Mouse (Mus musculus) macrophage (primary cell): ENCODE measurements around the gene Plekha5. TPM values are rescaled to one million over a fixed set of nuclear protein-coding genes. Genes with fewer than 3 reads are reported as not detected.

Source experiments
- H3K27ac ChIP-seq: fragments of 350-480 bp; formaldehyde crosslinking; 2 replicates; pipeline ENCODE4 v1.9.0; 2021
- H3K36me3 ChIP-seq: fragments of 350-480 bp; formaldehyde crosslinking; 2 replicates; pipeline ENCODE4 v1.9.0; 2021; ENCODE audit errors: inconsistent target
- H3K4me3 ChIP-seq: fragments of 350-480 bp; formaldehyde crosslinking; 2 replicates; pipeline ENCODE4 v1.9.0; 2021; ENCODE audit errors: inconsistent target
- H3K79me2 ChIP-seq: fragments of 350-480 bp; formaldehyde crosslinking; 2 replicates; pipeline ENCODE4 v1.9.0; 2021; ENCODE audit errors: inconsistent target
- WGBS: methylation state at CpG from one replicate; pipeline ENCODE4 v1.1.7; 2026; ENCODE audit warnings: inconsistent platforms; ENCODE audit not compliant: missing documents; 5-methylcytosine and 5-hydroxymethylcytosine counted together
- polyA plus RNA-seq: library from polyadenylated mRNA; stranded (reverse); fragments of 250-400 nt; gene quantifications from 3 replicates; pipeline ENCODE4 v1.2.4, GENCODE M21; 2018; ENCODE audit warnings: inconsistent platforms

The Plekha5 gene
- polyA plus RNA-seq, 1 experiment from 2014 or later = 3.2 TPM

DNA sequence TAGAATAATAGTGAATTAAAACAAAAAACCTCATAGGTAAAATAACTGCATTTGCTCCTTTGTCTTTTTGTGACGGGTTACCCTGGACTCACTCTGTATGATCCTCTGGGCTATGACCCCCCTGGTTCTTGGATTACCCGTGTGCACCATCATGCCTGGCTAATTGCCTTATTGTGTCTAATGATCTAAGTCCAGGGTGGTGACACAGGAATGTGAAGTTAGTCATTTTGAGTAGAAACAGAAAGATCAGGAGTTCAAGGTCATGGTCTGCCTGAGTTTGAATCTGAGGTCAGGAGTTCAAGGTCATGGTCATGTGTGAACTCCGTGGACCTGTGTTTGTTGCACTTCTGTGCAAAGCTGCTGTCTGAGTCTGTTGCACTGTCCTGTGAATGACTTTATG, 181.9 kb downstream of the Plekha5 start:
- H3K36me3 ChIP-seq = no peaks in the 10 kb centered on the region
- WGBS = 96% methylated on average over 3 of the region's 3 CpGs

DNA sequence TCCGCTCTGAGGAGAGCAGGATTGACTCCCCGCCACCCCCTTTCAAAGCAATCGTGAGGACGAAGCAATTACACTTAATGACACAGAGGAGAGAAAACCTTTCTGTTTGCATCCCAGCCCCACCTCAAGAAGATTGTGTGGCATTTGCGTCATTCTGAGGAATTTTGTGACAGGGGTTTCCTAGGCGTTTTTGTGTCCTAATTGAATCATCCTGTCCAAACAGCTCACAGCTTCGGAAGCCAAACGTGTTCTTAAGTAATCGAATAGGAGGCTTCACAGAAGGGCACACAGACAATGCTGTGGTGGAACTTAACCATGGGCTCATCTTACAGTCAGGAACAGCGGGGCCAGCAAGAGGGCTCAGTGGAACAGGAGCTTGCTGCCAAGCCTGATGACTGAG, 182.7 kb downstream of the Plekha5 start:
- H3K79me2 ChIP-seq = no peaks in the 10 kb centered on the region
- H3K4me3 ChIP-seq = no peak overlapping the region
- WGBS = 95% methylated on average over 10 of the region's 10 CpGs
- no peaks in the 10 kb centered on the region for H3K36me3 ChIP-seq
- no peak overlapping the region for H3K27ac ChIP-seq

More for the DNA sequence above, 181.9 kb downstream of the Plekha5 start:
- no peak overlapping the region for H3K27ac ChIP-seq
- no peaks in the 10 kb centered on the region for H3K79me2 ChIP-seq
- H3K4me3 ChIP-seq = no peak overlapping the region

DNA sequence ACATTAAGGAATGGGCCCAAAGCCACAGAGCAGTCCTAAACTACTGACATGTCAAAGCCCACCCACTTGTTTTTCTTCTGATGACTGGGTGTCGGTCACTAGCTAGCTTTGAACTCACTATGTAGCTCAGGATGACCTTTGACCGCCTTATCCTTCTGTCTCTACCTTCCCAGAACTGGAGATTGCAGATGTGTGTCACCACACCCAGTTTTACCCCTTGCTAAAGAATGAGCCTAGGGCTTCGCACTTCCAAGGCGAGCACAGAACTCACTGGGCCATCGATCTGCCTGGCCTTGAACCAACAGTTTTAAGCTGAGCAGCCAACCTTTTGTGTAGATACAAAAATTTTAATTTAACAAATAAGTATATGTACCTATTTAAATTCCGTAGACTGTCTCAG, 184.8 kb downstream of the Plekha5 start:
- H3K4me3 ChIP-seq = no peak overlapping the region
- H3K36me3 ChIP-seq = no peaks in the 10 kb centered on the region
- 90% methylated on average over 6 of the region's 6 CpGs for WGBS
- no peaks in the 10 kb centered on the region for H3K79me2 ChIP-seq
- H3K27ac ChIP-seq = no peak overlapping the region

DNA sequence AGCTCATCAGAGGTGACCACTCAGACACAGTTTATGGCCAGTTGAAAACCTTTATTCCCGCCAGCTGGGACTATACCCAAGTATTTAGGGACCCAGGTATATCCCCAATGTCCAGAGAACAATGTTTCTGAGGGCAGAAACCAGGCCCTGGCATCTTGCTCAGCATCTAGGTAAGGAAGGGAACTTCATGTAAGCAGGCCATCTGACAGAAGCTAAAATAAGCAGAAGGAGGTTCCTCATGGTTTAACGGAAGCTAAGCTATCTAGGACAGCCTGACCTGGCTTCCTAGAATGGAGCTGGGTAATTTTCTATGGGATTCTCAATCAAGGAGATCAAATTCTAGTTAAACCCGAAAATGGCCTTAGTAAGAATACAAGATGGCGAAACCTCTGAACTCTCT, 185.7 kb downstream of the Plekha5 start:
- Histone ChIP-seq H3K36me3 (no peaks in the 10 kb centered on the region), H3K27ac (peak overlapping the region; percentile 21; the same call in 1 of the 2 replicates), H3K79me2 (no peaks in the 10 kb centered on the region), H3K4me3 (no peak overlapping the region)
- 64% methylated on average over 4 of the region's 4 CpGs for WGBS

DNA sequence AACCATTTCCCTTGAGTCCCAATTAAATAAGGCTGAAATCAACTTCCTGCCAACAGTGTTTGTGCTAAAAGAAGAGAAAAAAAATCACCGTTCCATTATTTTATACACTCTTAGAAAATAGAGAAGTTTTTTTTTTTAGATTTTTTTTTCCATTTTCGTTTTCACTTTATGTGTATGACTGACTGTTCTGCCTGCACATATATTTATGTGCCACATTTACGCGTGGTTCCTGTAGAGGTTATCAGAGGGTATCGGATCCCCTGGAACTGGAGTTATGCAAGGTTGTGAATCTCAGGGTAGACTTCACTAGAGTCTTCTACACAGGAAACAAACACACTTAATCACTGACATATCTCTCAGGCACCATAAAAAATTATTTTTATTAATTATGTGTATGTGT, 186.3 kb downstream of the Plekha5 start:
- H3K4me3 ChIP-seq = no peak overlapping the region
- 10% methylated on average over 4 of the region's 5 CpGs for WGBS
- no peaks in the 10 kb centered on the region for H3K79me2 ChIP-seq
- peak overlapping the region; percentile 21; the same call in 1 of the 2 replicates for H3K27ac ChIP-seq
- no peaks in the 10 kb centered on the region for H3K36me3 ChIP-seq

DNA sequence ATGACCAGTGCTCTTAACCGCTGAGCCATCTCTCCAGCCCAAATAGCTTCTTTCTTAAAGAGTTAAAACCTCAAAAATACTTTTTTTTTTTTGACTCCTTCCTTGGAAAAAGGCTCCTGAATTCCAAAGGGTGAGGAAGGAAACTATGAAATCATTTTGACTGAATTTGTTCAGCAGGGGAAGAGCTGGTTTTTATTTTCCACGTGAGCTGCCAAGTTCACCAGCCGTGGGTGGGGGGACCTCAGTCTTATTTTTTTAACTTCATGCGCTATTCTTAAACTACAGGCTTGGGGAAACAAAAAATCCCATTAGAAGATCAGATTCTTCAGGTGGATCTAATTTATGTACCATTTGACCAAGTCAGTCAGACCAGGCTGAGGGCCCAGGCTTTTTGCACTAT, 187.4 kb downstream of the Plekha5 start:
- no peak overlapping the region for H3K4me3 ChIP-seq
- no peaks in the 10 kb centered on the region for H3K79me2 ChIP-seq
- no peak overlapping the region for H3K27ac ChIP-seq
- no peaks in the 10 kb centered on the region for H3K36me3 ChIP-seq
- 82% methylated on average over 4 of the region's 4 CpGs for WGBS

DNA sequence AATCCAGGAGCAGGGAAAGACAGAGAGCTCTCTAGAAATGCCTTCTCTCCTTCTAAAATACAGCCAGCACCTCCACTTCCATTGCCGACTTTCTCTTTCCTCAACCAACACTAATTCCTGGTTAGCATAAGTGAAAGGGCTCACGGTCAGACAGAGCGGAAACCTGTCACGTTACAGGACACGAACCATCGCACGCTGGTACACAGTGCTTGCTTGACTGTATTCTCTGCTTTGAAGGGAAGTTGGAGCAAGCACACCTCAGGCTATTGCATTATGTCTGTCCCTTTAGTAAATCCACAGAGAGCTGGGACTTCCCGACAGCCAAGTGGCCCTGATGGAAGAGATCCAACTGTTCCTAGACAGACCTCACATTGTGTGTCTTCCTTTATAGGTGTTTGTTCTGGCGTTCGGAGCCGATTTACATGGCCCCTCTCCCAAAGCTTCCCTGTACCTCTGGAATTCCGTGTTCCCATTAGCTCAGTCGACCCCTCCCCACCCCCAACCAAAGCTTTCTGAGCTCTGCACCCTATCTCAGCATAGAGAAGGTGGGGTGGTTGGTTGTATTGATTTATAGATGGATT, 188.1 kb downstream of the Plekha5 start:
- 97% methylated on average over 13 of the region's 13 CpGs for WGBS
- no peak overlapping the region for H3K4me3 ChIP-seq
- H3K27ac ChIP-seq = no peak overlapping the region
- no peaks in the 10 kb centered on the region for H3K36me3 ChIP-seq
- no peaks in the 10 kb centered on the region for H3K79me2 ChIP-seq

DNA sequence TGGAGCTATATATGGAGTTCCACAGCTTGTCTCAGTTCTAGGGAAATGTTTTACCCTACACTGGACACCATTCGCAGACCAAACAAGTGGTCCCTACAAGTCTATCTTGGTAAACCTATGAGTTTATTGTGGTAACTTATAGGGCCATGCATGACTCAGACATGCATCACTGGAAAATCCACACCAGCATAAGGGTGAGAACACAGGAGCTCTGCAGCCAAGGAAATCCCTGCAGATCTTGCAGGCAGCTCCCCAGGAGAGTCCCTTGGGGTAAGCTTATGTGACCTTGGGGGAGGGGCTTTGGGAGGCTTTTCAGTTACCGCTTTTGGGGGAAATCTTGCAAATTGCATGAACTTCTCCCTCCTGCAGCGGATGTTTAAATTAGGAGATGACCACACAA, 190.0 kb downstream of the Plekha5 start:
- no peak overlapping the region for H3K4me3 ChIP-seq
- no peaks in the 10 kb centered on the region for H3K36me3 ChIP-seq
- 84% methylated on average over 3 of the region's 3 CpGs for WGBS
- no peak overlapping the region for H3K27ac ChIP-seq
- no peaks in the 10 kb centered on the region for H3K79me2 ChIP-seq

DNA sequence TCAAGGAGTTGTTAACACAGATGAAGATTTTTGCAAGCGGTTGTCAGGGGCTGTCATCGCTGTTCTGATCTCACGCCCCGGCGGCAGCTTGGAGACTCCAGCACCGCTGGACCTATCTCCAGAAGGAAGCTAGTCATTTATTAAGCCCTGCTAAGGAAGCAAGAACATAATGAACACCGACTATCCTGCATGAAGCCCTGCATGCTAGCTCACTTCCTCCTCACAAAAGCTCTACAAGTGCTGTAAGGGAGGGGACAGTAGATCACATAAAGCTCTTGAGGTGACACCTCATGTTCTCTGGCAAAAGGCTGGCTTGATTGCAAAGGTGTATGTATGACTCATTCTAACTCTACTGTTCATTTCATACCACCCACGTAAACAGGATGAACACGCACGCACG, 190.9 kb downstream of the Plekha5 start:
- no peaks in the 10 kb centered on the region for H3K79me2 ChIP-seq
- no peaks in the 10 kb centered on the region for H3K36me3 ChIP-seq
- H3K4me3 ChIP-seq = no peak overlapping the region
- WGBS = 56% methylated on average over 11 of the region's 11 CpGs
- H3K27ac ChIP-seq = no peak overlapping the region

DNA sequence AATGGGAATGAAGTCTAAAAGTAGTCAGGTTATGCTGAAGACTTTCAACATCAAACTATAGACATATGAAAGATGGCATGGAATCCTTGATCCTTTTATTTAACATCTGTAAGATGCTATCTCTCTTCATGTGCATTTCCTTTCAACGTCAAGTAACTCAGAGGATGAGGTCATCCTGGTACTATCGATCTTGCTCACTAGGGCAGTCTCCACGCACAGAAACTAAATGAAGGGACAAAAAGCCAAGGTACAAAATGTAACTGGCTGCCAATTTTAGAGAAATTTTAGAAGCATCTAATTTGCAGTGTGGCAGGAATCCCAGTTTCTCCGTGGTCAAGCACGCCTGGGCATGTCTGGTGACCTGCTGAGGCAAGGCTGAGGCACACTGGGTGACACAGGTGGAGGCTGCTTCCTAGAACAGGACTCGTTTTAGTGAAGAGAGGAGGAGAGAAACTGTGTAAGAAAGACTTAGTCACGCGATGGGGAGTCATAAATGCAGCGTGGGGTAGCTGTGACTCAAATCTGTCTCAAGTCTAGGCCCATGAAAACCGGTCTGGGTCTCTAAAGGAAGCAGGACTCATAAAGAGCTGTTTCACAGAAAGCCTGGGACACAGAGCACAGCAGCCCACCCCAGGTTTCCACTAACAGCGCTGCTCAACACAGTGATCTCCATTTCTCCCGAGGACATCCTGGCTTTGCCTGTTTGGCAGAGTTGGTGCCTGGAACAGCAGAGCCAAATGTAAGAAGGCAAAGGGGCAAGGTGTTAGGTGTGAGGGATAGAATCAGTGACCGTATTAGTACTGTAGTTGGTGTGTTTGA, 196.9 kb downstream of the Plekha5 start:
- no peak overlapping the region for H3K4me3 ChIP-seq
- no peak overlapping the region; the same call in 1 of the 2 replicates for H3K27ac ChIP-seq
- no peaks in the 10 kb centered on the region for H3K36me3 ChIP-seq
- WGBS = 77% methylated on average over 13 of the region's 13 CpGs
- peaks cover 16% of the 10 kb centered on the region for H3K79me2 ChIP-seq

DNA sequence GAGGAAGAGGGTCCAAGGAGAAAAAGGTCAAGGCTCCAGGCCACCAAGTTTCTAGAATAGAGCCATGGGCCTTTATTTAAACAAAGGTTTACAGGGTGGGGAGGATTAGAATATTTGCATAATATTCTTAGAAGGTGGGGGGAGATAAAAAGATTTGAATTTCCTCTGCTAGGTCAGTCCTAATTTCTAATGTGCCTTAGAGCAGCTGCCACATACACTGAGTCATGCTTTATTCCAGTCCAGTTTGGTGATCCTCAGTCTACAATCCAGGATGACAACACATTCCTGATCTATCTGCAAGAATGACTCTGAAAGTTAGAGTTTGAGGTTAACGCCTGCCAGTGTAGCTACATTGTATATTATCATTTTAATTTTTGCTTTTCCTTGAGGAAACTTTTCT, 197.8 kb downstream of the Plekha5 start:
- no peaks in the 10 kb centered on the region for H3K36me3 ChIP-seq
- no peak overlapping the region for H3K27ac ChIP-seq
- 100% methylated on average over 1 of the region's 1 CpGs for WGBS
- H3K79me2 ChIP-seq = peaks cover 25% of the 10 kb centered on the region
- no peak overlapping the region for H3K4me3 ChIP-seq

DNA sequence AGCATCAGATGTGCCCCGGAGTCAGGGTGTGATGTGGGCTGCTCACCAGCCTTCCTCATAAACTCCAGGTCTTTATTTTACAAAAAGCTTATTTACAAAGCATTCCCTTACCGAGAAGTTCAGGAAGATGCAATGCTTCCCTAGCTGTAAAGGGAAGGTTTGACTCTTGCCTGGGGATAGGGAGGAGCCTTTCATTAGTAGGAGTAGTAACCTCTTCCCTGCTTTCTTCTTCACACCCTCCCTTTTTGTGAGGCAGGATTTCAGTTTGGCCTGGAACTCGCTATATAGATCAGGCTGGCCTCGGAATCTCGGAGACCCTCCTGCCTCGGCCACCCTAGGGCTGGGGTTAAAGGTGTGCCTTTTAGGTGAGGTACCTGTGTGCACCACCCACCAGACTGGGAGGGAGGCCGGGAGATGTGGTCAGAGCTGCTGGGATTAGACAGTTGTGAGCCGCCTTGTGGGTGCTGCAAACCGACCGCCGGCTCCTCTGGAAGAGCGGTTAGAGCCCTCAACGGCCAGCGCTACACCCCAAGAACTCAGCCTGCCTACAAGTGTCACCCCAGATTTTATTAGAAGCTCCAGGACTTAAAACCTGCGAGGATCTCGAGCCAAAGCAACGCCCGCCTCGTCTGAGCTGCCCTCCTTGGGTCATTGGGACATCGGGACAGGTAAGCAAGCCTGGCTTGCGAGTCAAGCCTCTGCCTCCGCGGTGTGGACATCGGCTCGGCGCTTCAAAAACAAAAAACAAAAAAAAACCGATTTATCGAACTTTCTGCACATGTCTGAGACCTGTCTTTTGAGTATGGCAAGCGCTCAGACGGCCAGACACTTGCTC, 198.8 kb downstream of the Plekha5 start, which contains the start of gene Aebp2:
Gene Aebp2 (plus strand): TSS at position 273 of the 835 bp plus-strand sequence.
- Histone ChIP-seq H3K27ac (peak within 1 kb of the TSS; percentile 75), H3K79me2 (peaks cover 35% of the 10 kb centered on the region), H3K4me3 (peak within 1 kb of the TSS; percentile 11), H3K36me3 (no peaks in the 10 kb centered on the region)
- WGBS = 46% methylated on average over 30 of the region's 30 CpGs

DNA sequence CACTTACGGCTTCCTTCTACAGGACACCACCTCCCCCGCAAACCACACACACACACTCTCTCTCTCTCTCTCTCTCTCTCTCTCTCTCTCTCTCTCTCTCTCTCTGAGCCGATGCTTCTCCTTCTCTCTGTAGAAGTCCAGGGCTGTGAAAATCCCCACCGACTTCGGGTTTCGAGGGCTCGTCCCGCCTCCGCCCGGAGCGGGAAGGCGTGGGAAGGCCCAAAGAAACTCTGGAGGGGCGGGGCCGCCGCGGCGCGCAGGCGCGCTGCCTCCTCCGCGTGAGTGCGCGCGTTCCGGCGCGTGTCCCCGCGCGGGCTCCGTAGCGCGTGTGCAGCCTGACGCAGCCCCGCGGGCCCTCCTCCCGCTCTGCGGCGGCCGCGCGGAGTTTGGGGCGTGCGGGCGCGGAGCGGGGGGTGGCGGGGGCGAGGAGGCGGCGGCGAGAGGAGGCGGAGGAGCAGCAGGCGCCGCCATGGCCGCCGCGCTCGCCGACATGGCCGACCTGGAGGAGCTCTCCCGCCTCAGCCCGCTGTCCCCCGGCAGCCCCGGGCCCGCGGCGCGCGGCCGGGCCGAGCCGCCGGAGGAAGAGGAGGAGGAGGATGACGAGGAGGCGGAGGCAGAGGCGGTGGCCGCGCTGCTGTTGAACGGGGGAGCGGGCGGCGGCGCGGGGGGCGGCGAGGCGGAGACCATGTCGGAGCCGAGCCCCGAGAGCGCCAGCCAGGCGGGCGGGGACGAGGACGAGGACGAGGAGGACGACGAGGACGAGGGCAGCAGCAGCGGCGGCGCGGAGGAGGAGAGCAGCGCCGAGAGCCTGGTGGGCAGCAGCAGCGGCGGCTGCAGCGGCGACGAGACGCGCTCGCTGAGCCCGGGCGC, 199.6 kb downstream of the Plekha5 start:
- WGBS = under 1% methylated on average over 70 of the region's 117 CpGs
- Histone ChIP-seq H3K36me3 (no peaks in the 10 kb centered on the region), H3K4me3 (peak overlapping the region; percentile 11), H3K79me2 (peaks cover 44% of the 10 kb centered on the region), H3K27ac (peak overlapping the region; percentile 75)
